Mouse (Mus musculus): ENCODE data around the gene Pibf1. TPM values are rescaled to one million over a fixed set of nuclear protein-coding genes. Genes with fewer than 3 reads are reported as not detected.

Gene Pibf1
- polyA plus RNA-seq, 1 experiment from 2014 or later, result 23.9 TPM

GRCm38 (mm10) chr14:99229071-99229780 is 130.0 kb downstream of the Pibf1 start:
- Histone ChIP-seq H3K9ac (no peak overlapping the region), H3K4me1 (no peaks in the 10 kb centered on the region)
- no peak for ATAC-seq (ENCODE audit: low FRiP score)

DNA sequence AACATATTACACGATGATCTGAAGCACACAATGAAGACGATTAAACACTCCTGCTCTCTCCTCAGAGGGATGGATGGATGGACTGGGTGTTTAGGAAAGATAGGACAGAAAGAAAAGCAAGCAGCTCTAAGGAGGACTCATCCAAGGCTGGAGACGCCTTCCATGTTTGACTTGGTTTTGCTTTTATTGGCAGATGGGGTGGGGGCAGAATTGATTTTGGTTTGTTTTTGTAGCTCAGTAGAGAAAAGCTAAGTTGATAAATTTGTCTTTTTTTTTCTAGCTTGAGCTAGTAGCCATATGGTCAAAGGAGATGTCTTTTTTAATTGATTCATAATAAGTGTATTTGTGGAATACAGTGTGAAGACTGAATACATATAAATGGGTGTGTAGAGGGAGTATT is 133.8 kb downstream of the Pibf1 start:
- Histone ChIP-seq H3K4me2 (replicated peaks) (no peak overlapping the region), H3K27ac (no peak overlapping the region), H3K9ac (no peak overlapping the region), H3K4me1 (no peaks in the 10 kb centered on the region), H3K9me3 (replicated peaks) (no peaks in the 10 kb centered on the region), H3K4me3 (no peak overlapping the region), H3K36me3 (no peaks in the 10 kb centered on the region), H3K27me3 (no peaks in the 10 kb centered on the region)
- 95% methylated on average over 3 of the region's 3 CpGs for WGBS
- no peak for ATAC-seq (ENCODE audit: low FRiP score)

More at GRCm38 (mm10) chr14:99229071-99229780, 130.0 kb downstream of the Pibf1 start:
- WGBS, result 92% methylated on average over 11 of the region's 11 CpGs
- H3K27me3 ChIP-seq, result no peaks in the 10 kb centered on the region
- H3K27ac ChIP-seq, result no peak overlapping the region
- no peaks in the 10 kb centered on the region for H3K36me3 ChIP-seq
- H3K9me3 ChIP-seq (replicated peaks), result no peaks in the 10 kb centered on the region
- H3K4me3 ChIP-seq, result no peak overlapping the region
- no peak overlapping the region for H3K4me2 ChIP-seq (replicated peaks)

GRCm38 (mm10) chr14:99237115-99237514 is 137.9 kb downstream of the Pibf1 start:
- WGBS, result 87% methylated on average over 5 of the region's 5 CpGs
- Histone ChIP-seq H3K27ac (no peak overlapping the region), H3K4me1 (no peaks in the 10 kb centered on the region), H3K36me3 (no peaks in the 10 kb centered on the region), H3K4me2 (replicated peaks) (no peak overlapping the region), H3K4me3 (no peak overlapping the region), H3K9me3 (replicated peaks) (no peaks in the 10 kb centered on the region), H3K9ac (no peak overlapping the region), H3K27me3 (no peaks in the 10 kb centered on the region)
- ATAC-seq (ENCODE audit: low FRiP score), result no peak

GRCm38 (mm10) chr14:99240563-99240962 is 141.3 kb downstream of the Pibf1 start:
- Histone ChIP-seq H3K4me3 (no peak overlapping the region), H3K27ac (no peak overlapping the region), H3K9me3 (replicated peaks) (no peaks in the 10 kb centered on the region), H3K36me3 (no peaks in the 10 kb centered on the region; the same call in 1 of the 2 replicates), H3K4me2 (replicated peaks) (no peak overlapping the region), H3K4me1 (no peaks in the 10 kb centered on the region), H3K27me3 (no peaks in the 10 kb centered on the region), H3K9ac (no peak overlapping the region)
- 90% methylated on average over 11 of the region's 11 CpGs for WGBS
- no peak for ATAC-seq (ENCODE audit: low FRiP score)

GRCm38 (mm10) chr14:99244508-99244907 is 145.3 kb downstream of the Pibf1 start:
- Histone ChIP-seq H3K4me1 (no peaks in the 10 kb centered on the region), H3K27ac (no peak overlapping the region), H3K36me3 (peaks cover 3% of the 10 kb centered on the region; the same call in 1 of the 2 replicates), H3K9ac (no peak overlapping the region), H3K9me3 (replicated peaks) (no peaks in the 10 kb centered on the region), H3K27me3 (no peaks in the 10 kb centered on the region), H3K4me2 (replicated peaks) (no peak overlapping the region), H3K4me3 (no peak overlapping the region)
- 81% methylated on average over 3 of the region's 3 CpGs for WGBS
- ATAC-seq (ENCODE audit: low FRiP score), result no peak

GRCm38 (mm10) chr14:99262026-99262425 is 162.8 kb downstream of the Pibf1 start:
- no peak overlapping the region for H3K9ac ChIP-seq
- H3K27me3 ChIP-seq, result no peaks in the 10 kb centered on the region
- no peak overlapping the region for H3K4me3 ChIP-seq
- H3K4me1 ChIP-seq, result no peaks in the 10 kb centered on the region
- H3K4me2 ChIP-seq (replicated peaks), result no peak overlapping the region
- 92% methylated on average over 12 of the region's 12 CpGs for WGBS
- H3K27ac ChIP-seq, result no peak overlapping the region
- ATAC-seq (ENCODE audit: low FRiP score), result no peak
- H3K36me3 ChIP-seq, result peaks cover 1% of the 10 kb centered on the region; the same call in 1 of the 2 replicates
- no peaks in the 10 kb centered on the region for H3K9me3 ChIP-seq (replicated peaks)

DNA sequence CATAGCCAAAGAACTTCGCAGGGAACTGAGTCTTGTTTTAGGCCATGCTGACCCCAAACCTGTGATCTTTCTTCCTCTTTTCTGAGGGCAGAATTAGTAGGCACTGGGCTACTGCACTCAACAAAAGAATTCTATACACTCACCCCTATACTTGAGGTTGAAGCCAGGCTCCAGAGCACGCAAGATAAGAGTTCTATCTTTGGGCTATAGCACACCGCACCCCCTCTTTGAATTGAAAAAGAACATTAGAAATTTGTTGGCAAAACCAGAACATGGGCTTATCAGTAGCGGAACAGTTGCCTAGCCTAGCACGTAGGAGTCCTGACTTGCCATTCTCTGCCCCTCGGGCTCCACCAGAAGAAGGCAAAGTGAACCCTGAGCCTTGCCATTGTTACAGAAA is 164.6 kb downstream of the Pibf1 start:
- WGBS, result 91% methylated on average over 6 of the region's 6 CpGs
- H3K36me3 ChIP-seq, result no peaks in the 10 kb centered on the region
- no peak overlapping the region for H3K4me3 ChIP-seq
- no peak overlapping the region for H3K27ac ChIP-seq
- no peak overlapping the region for H3K9ac ChIP-seq
- H3K9me3 ChIP-seq (replicated peaks), result no peaks in the 10 kb centered on the region
- H3K4me2 ChIP-seq (replicated peaks), result no peak overlapping the region
- ATAC-seq (ENCODE audit: low FRiP score), result no peak
- no peaks in the 10 kb centered on the region for H3K4me1 ChIP-seq
- H3K27me3 ChIP-seq, result no peaks in the 10 kb centered on the region

DNA sequence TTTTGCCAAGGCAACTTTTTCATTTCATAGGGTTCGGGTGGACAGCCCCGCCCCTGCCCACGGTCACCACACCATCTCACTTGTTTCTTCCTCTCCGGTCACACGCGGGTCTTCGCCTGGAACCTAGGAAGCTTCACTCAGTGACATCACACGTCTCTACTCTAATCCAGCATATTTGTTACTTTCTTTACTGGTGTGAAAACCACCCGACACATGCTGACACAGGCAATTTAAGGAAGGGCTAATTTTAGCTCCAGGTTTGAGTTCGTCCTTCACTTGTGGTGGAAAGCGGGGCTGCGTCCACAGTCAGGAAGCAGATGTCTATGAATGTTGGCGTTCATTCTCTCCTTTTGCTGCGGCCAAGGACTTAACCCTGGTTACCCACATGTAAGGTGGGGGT is 166.6 kb downstream of the Pibf1 start:
- H3K4me1 ChIP-seq, result no peaks in the 10 kb centered on the region
- H3K27ac ChIP-seq, result no peak overlapping the region
- no peaks in the 10 kb centered on the region for H3K9me3 ChIP-seq (replicated peaks)
- H3K9ac ChIP-seq, result no peak overlapping the region
- H3K27me3 ChIP-seq, result no peaks in the 10 kb centered on the region
- WGBS, result 94% methylated on average over 14 of the region's 14 CpGs
- no peak overlapping the region for H3K4me3 ChIP-seq
- no peak for ATAC-seq (ENCODE audit: low FRiP score)
- no peak overlapping the region for H3K4me2 ChIP-seq (replicated peaks)
- H3K36me3 ChIP-seq, result no peaks in the 10 kb centered on the region

DNA sequence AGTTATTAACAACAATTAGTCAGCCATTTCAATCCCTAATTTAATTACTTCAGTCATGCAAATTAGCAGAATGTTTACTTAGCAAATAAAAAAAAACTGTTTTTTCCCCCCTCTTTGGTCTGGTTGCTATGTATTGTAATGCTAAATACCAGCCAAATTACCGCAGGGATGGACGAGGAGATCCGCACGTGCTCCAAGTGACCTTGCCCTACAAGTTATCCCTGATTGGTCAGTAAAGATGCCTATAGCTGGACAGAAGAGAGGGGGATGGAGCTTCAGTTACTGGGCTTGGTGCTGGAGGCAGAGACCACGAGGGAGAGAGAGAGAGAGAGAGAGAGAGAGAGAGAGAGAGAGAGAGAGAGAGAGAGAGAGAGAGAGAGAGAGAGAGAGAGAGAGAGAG is 167.5 kb downstream of the Pibf1 start:
- Histone ChIP-seq H3K4me2 (replicated peaks) (no peak overlapping the region), H3K9me3 (replicated peaks) (no peaks in the 10 kb centered on the region), H3K27ac (no peak overlapping the region), H3K4me1 (no peaks in the 10 kb centered on the region), H3K4me3 (no peak overlapping the region), H3K27me3 (no peaks in the 10 kb centered on the region), H3K36me3 (no peaks in the 10 kb centered on the region), H3K9ac (no peak overlapping the region)
- ATAC-seq (ENCODE audit: low FRiP score), result no peak
- 51% methylated on average over 5 of the region's 5 CpGs for WGBS

DNA sequence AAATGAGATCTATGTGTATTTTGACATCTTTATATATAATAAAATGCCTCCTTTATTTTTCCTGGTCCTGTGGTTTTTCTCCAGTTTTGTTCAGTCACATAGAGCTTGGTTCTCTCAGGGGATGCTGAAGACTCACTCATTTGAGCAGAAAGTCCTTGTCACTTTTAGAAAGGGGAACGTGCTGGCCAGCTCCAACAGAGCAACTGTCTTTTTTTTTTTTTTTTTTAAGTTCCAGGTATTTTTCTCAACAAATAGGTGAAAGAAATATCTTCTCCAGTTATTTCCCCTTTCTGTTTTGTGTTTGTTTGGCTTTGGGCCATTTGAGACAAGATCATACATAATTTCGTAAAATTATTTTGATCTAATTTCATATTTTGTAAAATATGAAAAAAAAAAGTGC is 174.8 kb downstream of the Pibf1 start:
- Histone ChIP-seq H3K4me1 (no peaks in the 10 kb centered on the region), H3K27ac (no peak overlapping the region), H3K9ac (no peak overlapping the region), H3K4me3 (no peak overlapping the region), H3K9me3 (replicated peaks) (no peaks in the 10 kb centered on the region), H3K4me2 (replicated peaks) (no peak overlapping the region), H3K36me3 (no peaks in the 10 kb centered on the region), H3K27me3 (peaks cover under 1% of the 10 kb centered on the region; the same call in 1 of the 2 replicates)
- 83% methylated on average over 2 of the region's 2 CpGs for WGBS
- no peak for ATAC-seq (ENCODE audit: low FRiP score)

DNA sequence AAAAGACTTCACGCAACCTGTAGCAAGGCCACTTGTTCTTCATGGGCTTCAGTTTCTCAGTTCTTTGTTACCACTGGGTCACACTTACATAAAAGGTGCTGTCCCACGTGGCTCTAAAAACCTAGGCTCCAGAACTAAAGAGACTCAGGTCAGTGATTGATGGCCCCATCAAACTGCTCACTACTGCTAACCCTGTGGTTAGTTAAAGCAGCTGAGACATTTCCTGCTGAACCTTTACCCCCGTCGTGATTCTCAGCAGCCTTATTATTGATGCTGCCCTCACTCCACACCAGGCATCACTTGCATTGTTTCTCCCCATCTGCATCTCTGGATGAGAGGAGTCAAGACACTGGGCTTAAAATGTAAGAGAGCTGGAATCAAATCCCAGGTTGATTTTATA is 176.6 kb downstream of the Pibf1 start:
- ATAC-seq (ENCODE audit: low FRiP score), result no peak
- no peak overlapping the region for H3K9ac ChIP-seq
- no peak overlapping the region for H3K4me2 ChIP-seq (replicated peaks)
- no peaks in the 10 kb centered on the region for H3K9me3 ChIP-seq (replicated peaks)
- 25% methylated on average over 4 of the region's 4 CpGs for WGBS
- H3K4me3 ChIP-seq, result no peak overlapping the region
- H3K27me3 ChIP-seq, result peaks cover 3% of the 10 kb centered on the region; the same call in 1 of the 2 replicates
- H3K36me3 ChIP-seq, result no peaks in the 10 kb centered on the region
- H3K27ac ChIP-seq, result no peak overlapping the region
- H3K4me1 ChIP-seq, result no peaks in the 10 kb centered on the region

DNA sequence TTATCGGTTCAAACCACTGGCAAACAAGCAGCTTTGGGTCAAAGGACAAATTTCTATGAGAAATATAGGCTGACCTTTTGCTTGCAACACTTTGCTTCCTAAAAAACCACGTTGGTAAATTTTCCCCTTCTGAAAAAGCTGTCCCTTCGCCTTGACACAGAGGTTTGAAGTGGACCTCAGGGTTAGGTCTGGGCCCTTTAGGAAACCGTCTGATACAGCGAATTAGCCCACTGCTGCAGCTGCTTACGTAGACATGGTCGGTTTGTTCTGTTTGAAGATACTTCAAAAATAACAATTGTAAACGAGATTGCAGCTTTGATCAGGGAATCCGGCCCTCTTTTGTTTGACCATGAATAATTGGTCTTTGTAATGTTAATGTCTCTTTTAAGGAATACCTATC is 179.1 kb downstream of the Pibf1 start:
- Histone ChIP-seq H3K36me3 (no peaks in the 10 kb centered on the region), H3K27ac (no peak overlapping the region), H3K27me3 (peaks cover 3% of the 10 kb centered on the region; the same call in 1 of the 2 replicates), H3K4me3 (no peak overlapping the region), H3K4me1 (no peaks in the 10 kb centered on the region), H3K4me2 (replicated peaks) (no peak overlapping the region), H3K9me3 (replicated peaks) (no peaks in the 10 kb centered on the region), H3K9ac (no peak overlapping the region)
- no peak for ATAC-seq (ENCODE audit: low FRiP score)
- 9% methylated on average over 9 of the region's 9 CpGs for WGBS

- Histone ChIP-seq H3K4me2 (replicated peaks) (no peak overlapping the region), H3K27me3 (peaks cover 3% of the 10 kb centered on the region; the same call in 1 of the 2 replicates), H3K9me3 (replicated peaks) (no peaks in the 10 kb centered on the region), H3K27ac (no peak overlapping the region), H3K4me3 (no peak overlapping the region), H3K4me1 (no peaks in the 10 kb centered on the region), H3K9ac (no peak overlapping the region), H3K36me3 (no peaks in the 10 kb centered on the region)
- 50% methylated on average over 12 of the region's 12 CpGs for WGBS
- ATAC-seq (ENCODE audit: low FRiP score), result no peak
Observed at GRCm38 (mm10) chr14:99278763-99279486, 179.7 kb downstream of the Pibf1 start.

Measured in hindbrain, embryonic 12.5 days (tissue).